Comparison of ENCODE assay signal across 8 mouse cellular contexts in the genomic region with DNA sequence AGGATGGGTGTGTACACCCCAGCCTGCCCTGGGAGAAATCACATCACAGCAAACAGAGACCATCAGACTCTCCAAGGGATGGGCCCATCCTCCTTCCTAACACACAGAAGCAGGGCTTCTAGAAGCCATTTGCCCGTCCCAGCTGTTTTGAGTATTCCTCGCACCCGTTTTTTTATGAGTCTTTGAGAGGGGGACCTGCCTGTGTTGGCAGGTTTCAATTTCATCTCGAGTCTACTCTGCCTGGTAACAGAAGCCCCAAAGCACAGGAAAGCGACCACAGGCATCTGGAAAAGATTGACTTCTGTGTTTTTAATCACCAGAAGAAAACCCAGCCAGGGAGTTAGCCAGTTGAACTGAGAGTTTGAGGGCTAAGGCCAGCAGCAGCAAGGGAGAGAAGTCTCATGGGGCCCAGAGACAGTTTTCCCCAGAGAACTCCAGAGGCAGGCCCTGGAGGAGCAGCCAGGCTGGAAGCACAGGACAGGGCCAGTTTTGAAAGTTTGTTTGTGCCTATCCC. TPM values are rescaled to one million over a fixed set of nuclear protein-coding genes. Genes with fewer than 3 reads are reported as not detected.
DNase-seq lines count a peak whose midpoint lies in the region; ATAC-seq and TF ChIP-seq lines count a peak whose summit lies in the region.

No protein-coding gene starts in this region.

- peak overlapping the region; percentile 64 for H3K27ac ChIP-seq in spleen, adult 2 months (ENCODE audit: insufficient read depth, low read length)
- H3K27ac ChIP-seq in forebrain, postnatal 0 days (ENCODE audit: low read depth, low read length): 0 out of 2 replicates have a peak overlapping the region, but pooled peaks have one; percentile 29
- peak overlapping the region; percentile 96 for H3K27ac ChIP-seq in limb, embryonic 12.5 days

- no peak for ATAC-seq in forebrain, postnatal 0 days
- peak; percentile 60 for ATAC-seq in limb, embryonic 12.5 days (ENCODE audit: insufficient number of reproducible peaks, insufficient read depth, low FRiP score, low TSS enrichment, low read depth)

- H3K4me2 ChIP-seq in forebrain, postnatal 0 days (ENCODE audit: low read depth): no peak overlapping the region
- H3K4me2 ChIP-seq in limb, embryonic 12.5 days: peak overlapping the region; percentile 32

- H3K27me3 ChIP-seq in spleen, adult 2 months (ENCODE audit: control insufficient read depth, insufficient read depth, low read length): no peaks in the 10 kb centered on the region
- H3K27me3 ChIP-seq in forebrain, postnatal 0 days (ENCODE audit: insufficient read depth, low read length): peaks cover 11% of the 10 kb centered on the region
- no peaks in the 10 kb centered on the region for H3K27me3 ChIP-seq in limb, embryonic 12.5 days

- no peaks in the 10 kb centered on the region for H3K9me3 ChIP-seq in forebrain, postnatal 0 days (ENCODE audit: low read length)
- H3K9me3 ChIP-seq in limb, embryonic 12.5 days: peaks cover 5% of the 10 kb centered on the region; the same call in 1 of the 2 replicates

- H3K4me3 ChIP-seq in spleen, adult 2 months (ENCODE audit: extremely low read depth, insufficient read depth, insufficient read length): no peak overlapping the region
- no peak overlapping the region for H3K4me3 ChIP-seq in forebrain, postnatal 0 days (ENCODE audit: low read depth, low read length)
- no peak overlapping the region for H3K4me3 ChIP-seq in limb, embryonic 12.5 days (replicated peaks)

- no peak for TF ChIP-seq POLR2A in spleen, adult 2 months (IDR thresholded peaks at IDR 0.05; ENCODE audit: low read depth, low read length)

- no peak overlapping the region for H3K9ac ChIP-seq in forebrain, postnatal 0 days
- no peak overlapping the region for H3K9ac ChIP-seq in limb, embryonic 12.5 days (replicated peaks)

- TF ChIP-seq CTCF in spleen, adult 2 months (IDR thresholded peaks at IDR 0.05; ENCODE audit: extremely low read depth, insufficient read depth, insufficient read length, insufficient replicate concordance): no peak
- TF ChIP-seq CTCF in forebrain, postnatal 0 days (IDR thresholded peaks at IDR 0.05; ENCODE audit: low read depth): no peak

- no peak for DNase-seq in spleen, adult 2 months (ENCODE audit: low read depth in 1 of 2, low spot score in 2 of 2)
- DNase-seq in spleen, postnatal 36 days (ENCODE audit: low spot score in 2 of 2): no peak
- DNase-seq in forebrain, postnatal 0 days: no peak
- DNase-seq in yolk sac, embryonic 10.5 days (ENCODE audit: low spot score): peak; percentile 26
- DNase-seq in spleen, adult 12 weeks (ENCODE audit: low spot score): no peak
- DNase-seq in thymus, postnatal 4 days: no peak
- DNase-seq in urinary bladder, postnatal 36 days (ENCODE audit: low spot score in 2 of 2): no peak

- no peaks in the 10 kb centered on the region for H3K36me3 ChIP-seq in spleen, adult 2 months (ENCODE audit: control insufficient read depth, insufficient read depth, low read length)
- H3K36me3 ChIP-seq in forebrain, postnatal 0 days (ENCODE audit: insufficient read depth): no peaks in the 10 kb centered on the region
- H3K36me3 ChIP-seq in limb, embryonic 12.5 days: no peaks in the 10 kb centered on the region

- 54% methylated on average over 5 of the region's 5 CpGs for WGBS in spleen, adult 2 months
- WGBS in forebrain, postnatal 0 days: 25% methylated on average over 5 of the region's 5 CpGs
- 3% methylated on average over 5 of the region's 5 CpGs for WGBS in limb, embryonic 12.5 days

- H3K4me1 ChIP-seq in spleen, adult 2 months (ENCODE audit: control insufficient read depth, insufficient read depth, insufficient read length): no peaks in the 10 kb centered on the region; the same call in 1 of the 2 replicates
- peaks cover 10% of the 10 kb centered on the region; the same call in 1 of the 2 replicates for H3K4me1 ChIP-seq in forebrain, postnatal 0 days (ENCODE audit: insufficient read depth)
- peaks cover 75% of the 10 kb centered on the region for H3K4me1 ChIP-seq in limb, embryonic 12.5 days (replicated peaks)

RNA-seq across cellular contexts. Expression of a gene that starts 24.7 kb away (rescaled TPM):
- polyA plus RNA-seq in spleen, adult 2 months (2012; rRNA removed): 20.0 and 24.2 TPM in 2 replicates
- 65.6 and 95.6 TPM in 2 replicates for total RNA-seq in forebrain, postnatal 0 days (2014; rRNA removed)
- 54.4 and 67.5 TPM in 2 replicates for polyA plus RNA-seq in forebrain, postnatal 0 days (2015; fragmentation: Nextera tagmentation; extraction: Ambion mirVana)
- polyA plus RNA-seq in limb, embryonic 12.5 days (2016; fragmentation: Nextera tagmentation; extraction: Ambion mirVana): 176 and 187 TPM in 2 replicates

Comparison
In these comparisons a context has a peak if more than half of its experiments do, and no peak if none do; other contexts are left out.
1. H3K27ac ChIP-seq: peak in every context shown above with its lines; median percentile 96 in limb, embryonic 12.5 days; 64 in spleen, adult 2 months; 29 in forebrain, postnatal 0 days.